Mouse (Mus musculus): Measurements from ENCODE around the gene Mllt10.
A peak's percentile ranks its signal among the peaks of the same experiment; 100 is the strongest.

Mllt10 gene

GRCm38 (mm10) chr2:18051026-18051830, 3.8 kb upstream of the Mllt10 start:
- peak; percentile 39 for DNase-seq (ENCODE audit: extremely low spot score, low spot score)

GRCm38 (mm10) chr2:18051831-18052170, 3.2 kb upstream of the Mllt10 start:
- DNase-seq (ENCODE audit: extremely low spot score, low spot score): no peak

GRCm38 (mm10) chr2:18052581-18052980, 2.5 kb upstream of the Mllt10 start:
- no peak for DNase-seq (ENCODE audit: extremely low spot score, low spot score)

- DNase-seq (ENCODE audit: extremely low spot score, low spot score): no peak
Observed at GRCm38 (mm10) chr2:18053243-18053950, 1.6 kb upstream of the Mllt10 start.

GRCm38 (mm10) chr2:18053951-18054530, 996 bp upstream of the Mllt10 start:
- no peak for DNase-seq (ENCODE audit: extremely low spot score, low spot score)

- peak; percentile 99 for DNase-seq (ENCODE audit: extremely low spot score, low spot score)
Observed at GRCm38 (mm10) chr2:18055929-18056785, 1.1 kb downstream of the Mllt10 start.

GRCm38 (mm10) chr2:18056786-18057255, 1.8 kb downstream of the Mllt10 start:
- peak; percentile 94 for DNase-seq (ENCODE audit: extremely low spot score, low spot score)

- DNase-seq (ENCODE audit: extremely low spot score, low spot score): peak; percentile 72
Observed at GRCm38 (mm10) chr2:18057336-18058145, 2.5 kb downstream of the Mllt10 start.

- no peak for DNase-seq (ENCODE audit: extremely low spot score, low spot score)
Observed at GRCm38 (mm10) chr2:18058146-18058708, 3.2 kb downstream of the Mllt10 start.

GRCm38 (mm10) chr2:18059063-18059462, 4.0 kb downstream of the Mllt10 start:
- DNase-seq (ENCODE audit: extremely low spot score, low spot score): no peak

- no peak for DNase-seq (ENCODE audit: extremely low spot score, low spot score)
Observed at GRCm38 (mm10) chr2:18059891-18060290, 4.9 kb downstream of the Mllt10 start.

- no peak for DNase-seq (ENCODE audit: extremely low spot score, low spot score)
Observed at GRCm38 (mm10) chr2:18060396-18060795, 5.4 kb downstream of the Mllt10 start.

- peak; percentile 83 for DNase-seq (ENCODE audit: extremely low spot score, low spot score)
Observed at GRCm38 (mm10) chr2:18063763-18064251, 8.8 kb downstream of the Mllt10 start.

GRCm38 (mm10) chr2:18064356-18064858, 9.4 kb downstream of the Mllt10 start:
- DNase-seq (ENCODE audit: extremely low spot score, low spot score): peak; percentile 95

- DNase-seq (ENCODE audit: extremely low spot score, low spot score): peak; percentile 81
Observed at GRCm38 (mm10) chr2:18064941-18065707, 10.1 kb downstream of the Mllt10 start.

- DNase-seq (ENCODE audit: extremely low spot score, low spot score): no peak
Observed at GRCm38 (mm10) chr2:18065708-18066030, 10.6 kb downstream of the Mllt10 start.

GRCm38 (mm10) chr2:18066436-18066835, 11.4 kb downstream of the Mllt10 start:
- no peak for DNase-seq (ENCODE audit: extremely low spot score, low spot score)

GRCm38 (mm10) chr2:18068071-18068796, 13.2 kb downstream of the Mllt10 start:
- DNase-seq (ENCODE audit: extremely low spot score, low spot score): no peak
